Mouse (Mus musculus): ENCODE results near the gene Arid4b. TPM values are rescaled to one million over a fixed set of nuclear protein-coding genes. Genes with fewer than 3 reads are reported as not detected.
"Not testable (repeated sequence)": the region's sequence is repeated elsewhere in the genome, so short reads cannot be mapped to it uniquely, and the experiment has no call there.

Arid4b gene
- polyA plus RNA-seq (2012; rRNA removed), result 27.3 and 31.0 TPM in 2 replicates

DNA sequence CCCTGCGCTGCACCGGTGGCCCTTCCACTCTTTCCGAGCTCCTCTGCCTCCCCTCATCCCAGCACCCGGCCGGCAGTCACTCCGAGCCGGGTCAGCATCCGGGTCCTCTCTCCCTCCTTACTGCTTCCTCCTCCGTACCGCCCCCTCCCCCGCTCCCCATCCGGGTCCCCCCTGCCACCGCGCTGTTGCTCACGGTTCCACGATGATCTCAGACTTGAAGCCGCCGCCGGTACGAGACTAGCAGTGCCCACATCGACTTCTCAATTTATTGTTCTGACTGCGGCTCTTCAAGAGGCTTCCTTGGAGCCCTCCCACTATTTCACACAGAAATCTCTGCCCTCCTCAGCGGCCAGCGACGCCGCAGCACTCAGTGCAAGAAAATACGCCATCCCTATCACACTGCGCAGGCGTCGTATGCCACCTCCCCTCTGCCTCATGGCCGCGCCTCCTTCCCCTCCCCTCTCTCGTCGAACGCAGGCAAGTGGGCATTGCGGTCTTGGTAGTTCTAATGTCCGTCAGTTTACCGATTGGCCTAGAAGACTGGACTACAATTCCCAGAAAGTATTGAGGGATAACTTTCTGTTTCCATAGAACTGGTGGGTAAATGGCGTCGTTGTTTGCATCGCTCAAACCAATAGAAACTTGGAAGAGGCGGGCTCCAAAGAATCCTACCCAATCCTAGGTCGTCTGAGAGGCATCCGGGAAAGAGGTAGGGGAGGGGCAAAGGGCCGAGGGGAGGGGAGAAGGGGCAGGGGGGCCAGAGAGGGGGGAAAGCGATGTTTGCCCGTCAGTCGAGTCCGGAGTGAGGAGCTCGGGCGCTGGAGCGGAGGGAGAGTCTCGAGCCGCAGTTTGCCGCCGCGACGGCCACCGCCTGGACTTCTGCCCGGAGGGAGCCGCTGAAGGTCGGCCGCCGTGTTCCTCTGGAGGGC lies at the start of gene Arid4b, which contains the start of gene Ggps1:
TSS of gene Arid4b (plus strand) at position 220 of the 929 bp plus-strand sequence.
TSS of gene Ggps1 (minus strand) at position 476 of the 929 bp plus-strand sequence.
- peak; percentile 97 to 98 for DNase-seq (ENCODE audit: extremely low spot score in 1 of 2, low spot score in 1 of 2)

DNA sequence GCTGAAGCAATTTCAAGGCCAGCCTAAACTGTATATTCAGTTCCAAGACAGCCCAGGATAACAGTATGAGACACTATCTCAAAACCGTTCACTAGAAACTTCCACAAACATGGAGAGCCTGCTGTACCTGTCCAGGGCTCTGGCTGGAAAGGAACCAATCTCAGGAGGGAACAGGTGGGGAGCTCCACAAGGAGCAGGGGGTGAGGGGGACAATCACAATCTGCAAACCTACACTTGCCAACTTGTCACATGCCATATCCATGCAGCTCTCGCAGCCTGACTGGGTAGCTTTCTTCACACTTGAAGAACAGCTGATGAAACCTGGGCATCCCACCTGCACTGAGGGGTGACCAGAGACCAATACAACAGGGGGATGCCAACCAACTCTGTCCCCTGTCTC lies 49.0 kb upstream of the Arid4b start:
- DNase-seq (ENCODE audit: extremely low spot score in 1 of 2, low spot score in 1 of 2), result no peak

GRCm38 (mm10) chr13:14014540-14014939 lies 48.5 kb upstream of the Arid4b start:
- DNase-seq (ENCODE audit: extremely low spot score in 1 of 2, low spot score in 1 of 2), result no peak

DNA sequence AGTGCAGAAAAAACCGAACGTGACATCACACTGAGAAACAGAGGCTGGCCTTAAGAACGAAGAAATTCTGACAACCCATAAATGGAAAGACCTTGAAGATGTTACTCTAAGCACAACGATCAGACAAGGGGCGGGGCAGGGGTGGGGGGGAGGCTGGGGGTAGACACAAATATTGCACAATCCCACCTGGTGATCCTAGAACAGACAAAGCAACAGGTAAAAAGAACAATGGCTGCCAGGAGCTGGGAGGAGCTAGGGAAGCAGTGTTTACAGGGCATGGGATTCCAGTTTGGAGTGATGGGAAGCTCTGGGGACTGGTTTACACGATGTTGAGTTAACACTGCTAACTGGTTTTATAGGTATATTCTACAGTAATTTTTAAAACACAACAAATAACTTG lies 47.4 kb upstream of the Arid4b start:
- no peak for DNase-seq (ENCODE audit: extremely low spot score in 1 of 2, low spot score in 1 of 2)

GRCm38 (mm10) chr13:14018283-14018682 lies 44.7 kb upstream of the Arid4b start:
- DNase-seq (ENCODE audit: extremely low spot score in 1 of 2, low spot score in 1 of 2), result no peak

DNA sequence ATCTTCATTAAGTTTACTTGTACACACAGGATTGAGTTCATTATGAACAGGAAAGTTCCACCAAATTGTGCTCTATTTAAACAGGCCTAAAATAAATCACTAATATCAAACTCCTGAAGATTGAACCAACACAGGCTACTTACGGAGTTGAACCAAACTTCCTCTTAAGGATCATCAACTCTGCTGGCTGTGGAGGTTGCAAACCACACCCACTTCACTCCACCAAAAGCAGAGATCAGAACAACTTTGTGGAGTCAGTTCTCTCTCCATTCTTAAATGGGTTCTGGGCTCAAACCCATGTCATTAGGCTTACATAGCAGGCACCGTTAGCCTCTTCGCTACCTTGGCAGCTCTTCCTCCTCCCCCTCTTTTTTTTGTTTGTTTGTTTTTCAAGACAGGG lies 44.2 kb upstream of the Arid4b start:
- DNase-seq (ENCODE audit: extremely low spot score in 1 of 2, low spot score in 1 of 2), result no peak

DNA sequence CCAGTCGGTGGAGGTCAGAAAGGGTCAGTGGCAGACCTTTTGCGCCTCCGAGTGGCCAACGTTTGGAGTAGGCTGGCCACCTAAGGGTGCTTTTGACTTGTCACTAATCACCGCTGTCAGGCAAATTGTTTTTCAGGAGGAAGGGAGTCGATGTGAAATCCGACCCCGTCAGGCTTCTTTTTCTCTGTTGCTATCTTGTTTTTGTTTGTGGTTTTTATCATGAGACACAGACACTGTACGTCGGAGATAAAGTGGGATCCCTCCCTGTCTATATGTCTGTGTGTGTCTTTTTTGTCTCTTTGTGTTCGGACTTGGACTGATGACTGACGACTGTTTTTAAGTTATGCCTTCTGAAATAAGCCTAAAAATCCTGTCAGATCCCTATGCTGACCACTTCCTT lies 41.6 kb upstream of the Arid4b start:
- DNase-seq (ENCODE audit: extremely low spot score in 1 of 2, low spot score in 1 of 2), result not testable (repeated sequence)

GRCm38 (mm10) chr13:14025554-14025953 lies 37.5 kb upstream of the Arid4b start:
- DNase-seq (ENCODE audit: extremely low spot score in 1 of 2, low spot score in 1 of 2), result no peak

DNA sequence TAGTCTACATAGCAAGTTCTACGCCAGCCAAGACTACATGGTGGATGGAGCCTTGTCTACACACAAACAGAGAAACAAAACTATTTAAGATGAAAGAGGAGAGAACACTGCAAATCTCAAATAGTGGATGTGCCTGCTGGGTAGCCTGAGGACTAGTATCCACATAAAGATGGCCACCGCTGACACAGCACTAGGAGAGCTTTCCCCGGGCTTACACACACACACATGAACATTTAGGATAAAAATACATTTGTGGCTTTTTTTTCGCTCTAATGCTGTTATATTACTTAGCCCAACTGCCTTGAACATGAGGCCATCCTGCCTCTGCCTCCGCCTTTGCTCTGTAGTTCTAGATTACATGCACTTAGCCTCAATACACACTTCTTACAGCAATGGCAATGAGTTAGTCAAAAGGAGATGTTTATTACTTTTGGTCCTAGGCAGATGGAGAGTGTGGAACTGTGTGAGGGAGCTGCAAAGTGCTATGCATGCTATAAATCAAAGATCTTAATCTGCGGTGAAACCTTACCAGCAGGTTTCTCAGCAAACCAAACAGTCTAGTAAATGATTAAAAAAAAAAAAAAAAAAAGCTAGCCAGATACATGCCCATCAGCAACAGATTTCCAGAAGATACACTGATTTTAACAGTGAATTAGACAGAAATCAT lies 36.7 kb upstream of the Arid4b start:
- DNase-seq (ENCODE audit: extremely low spot score in 1 of 2, low spot score in 1 of 2), result no peak

DNA sequence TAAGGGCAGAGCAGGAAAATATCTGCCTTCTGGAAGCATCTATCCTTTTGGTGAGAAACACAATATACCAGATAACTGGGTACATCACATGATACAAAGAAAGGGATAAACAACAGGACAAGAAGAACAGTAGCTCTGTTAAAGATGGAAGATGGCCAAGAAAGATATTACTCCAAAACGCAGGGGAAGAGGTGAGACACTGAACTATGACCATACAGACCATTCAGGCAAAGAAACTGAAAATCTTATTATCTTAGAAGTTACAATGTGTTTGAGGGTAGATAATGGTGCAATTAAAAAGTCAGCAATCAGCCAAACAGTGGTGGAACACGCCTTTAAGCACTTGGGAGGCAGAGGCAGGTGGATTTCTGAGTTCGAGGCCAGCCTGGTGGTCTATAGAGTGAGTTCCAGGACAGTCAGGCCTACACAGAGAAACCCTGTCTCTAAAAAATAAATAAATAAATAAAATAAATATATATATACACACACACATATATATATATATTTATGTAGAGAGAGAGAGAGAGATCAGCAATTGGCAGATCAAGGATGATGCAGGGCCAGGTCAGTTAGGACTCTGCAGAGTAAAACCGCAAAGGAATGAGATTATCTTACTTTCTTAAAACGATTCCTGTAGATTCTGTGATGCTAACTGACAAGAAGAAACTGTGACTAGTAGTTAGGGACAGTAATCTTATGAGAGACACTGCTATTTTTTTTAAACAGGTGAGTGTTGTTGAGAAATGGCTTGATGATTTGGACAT lies 29.5 kb upstream of the Arid4b start:
- no peak for DNase-seq (ENCODE audit: extremely low spot score in 1 of 2, low spot score in 1 of 2)

GRCm38 (mm10) chr13:14034073-14034348 lies 29.0 kb upstream of the Arid4b start:
- no peak for DNase-seq (ENCODE audit: extremely low spot score in 1 of 2, low spot score in 1 of 2)

- not testable (repeated sequence) for DNase-seq (ENCODE audit: extremely low spot score in 1 of 2, low spot score in 1 of 2)
Measured at GRCm38 (mm10) chr13:14035352-14035751, 27.7 kb upstream of the Arid4b start.

- no peak for DNase-seq (ENCODE audit: extremely low spot score in 1 of 2, low spot score in 1 of 2)
Measured at GRCm38 (mm10) chr13:14035875-14036630, 27.0 kb upstream of the Arid4b start.

DNA sequence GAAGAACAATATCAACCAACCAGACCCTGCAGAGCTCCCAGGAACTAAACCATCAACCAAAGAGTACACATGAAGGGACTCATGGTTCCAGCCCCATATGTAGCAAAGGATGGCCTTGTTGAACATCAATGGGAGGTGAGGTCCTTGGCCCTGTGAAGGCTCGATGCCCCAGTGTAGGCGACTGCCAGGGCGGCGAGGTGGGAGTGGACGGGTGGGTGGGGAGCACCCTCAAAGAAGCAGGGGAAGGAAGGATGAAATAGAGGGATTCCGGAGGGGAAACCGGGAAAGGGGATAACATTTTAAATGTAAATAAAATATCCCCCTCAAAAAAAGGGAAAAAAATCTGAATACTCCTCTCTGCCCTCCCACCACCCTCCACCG lies 24.1 kb upstream of the Arid4b start:
- DNase-seq (ENCODE audit: extremely low spot score in 1 of 2, low spot score in 1 of 2), result peak in 1 of 2 experiments; percentile 19

DNA sequence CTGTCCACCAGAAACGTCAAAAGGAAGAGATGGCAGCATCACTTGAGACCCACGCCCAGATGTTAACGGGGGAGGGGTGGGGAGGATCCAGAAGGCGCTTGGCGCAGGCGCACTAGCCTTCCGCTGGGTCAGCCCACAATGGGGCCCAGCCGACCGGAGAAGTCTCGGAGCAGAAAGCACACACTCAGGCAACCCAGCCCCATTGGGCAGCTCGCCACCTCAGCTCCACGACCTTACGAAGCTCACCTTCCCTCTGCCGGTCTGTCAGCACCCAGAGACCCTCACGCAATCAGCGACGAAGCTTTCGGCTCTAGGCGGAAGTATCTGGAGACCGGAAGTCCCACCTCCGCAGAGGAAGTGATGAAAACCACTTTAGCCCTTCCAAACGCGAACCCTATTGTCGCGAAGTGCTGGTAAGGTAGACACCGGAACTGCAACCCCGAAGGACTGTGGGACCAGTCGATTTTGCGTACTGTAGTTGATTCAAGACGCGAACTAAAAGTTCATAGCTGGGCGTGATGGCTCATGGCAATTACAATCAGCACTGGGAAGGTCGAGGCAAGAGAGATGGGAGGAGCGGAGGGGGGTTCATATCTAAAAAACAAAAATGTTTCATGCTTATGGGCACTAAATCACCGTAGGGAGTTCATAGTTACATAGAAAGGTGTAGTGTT lies 23.6 kb upstream of the Arid4b start, which contains the start of gene Tbce:
TSS of gene Tbce (minus strand) at position 347 of the 674 bp plus-strand sequence.
- DNase-seq (ENCODE audit: extremely low spot score in 1 of 2, low spot score in 1 of 2), result peak; percentile 89 to 93

GRCm38 (mm10) chr13:14040186-14040585 lies 22.8 kb upstream of the Arid4b start:
- DNase-seq (ENCODE audit: extremely low spot score in 1 of 2, low spot score in 1 of 2), result no peak

DNA sequence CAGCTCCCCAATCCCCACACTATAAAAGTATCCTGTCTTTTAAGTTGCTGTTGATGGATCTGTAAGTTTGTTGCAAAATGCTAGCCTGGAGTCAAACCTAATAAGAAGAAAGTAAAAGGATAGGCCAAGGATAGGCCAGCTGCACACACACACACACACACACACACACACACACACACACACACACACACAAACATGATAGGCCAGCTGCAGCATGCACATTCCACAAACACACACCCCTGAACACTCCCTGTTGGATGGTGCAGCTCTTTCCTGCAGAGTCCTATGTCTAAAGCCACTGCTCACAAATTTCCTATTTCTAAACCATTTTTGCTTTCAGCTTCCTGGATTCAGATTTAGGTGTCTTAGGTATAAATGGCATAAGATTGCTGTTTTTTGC lies 19.2 kb upstream of the Arid4b start:
- DNase-seq (ENCODE audit: extremely low spot score in 1 of 2, low spot score in 1 of 2), result no peak

DNA sequence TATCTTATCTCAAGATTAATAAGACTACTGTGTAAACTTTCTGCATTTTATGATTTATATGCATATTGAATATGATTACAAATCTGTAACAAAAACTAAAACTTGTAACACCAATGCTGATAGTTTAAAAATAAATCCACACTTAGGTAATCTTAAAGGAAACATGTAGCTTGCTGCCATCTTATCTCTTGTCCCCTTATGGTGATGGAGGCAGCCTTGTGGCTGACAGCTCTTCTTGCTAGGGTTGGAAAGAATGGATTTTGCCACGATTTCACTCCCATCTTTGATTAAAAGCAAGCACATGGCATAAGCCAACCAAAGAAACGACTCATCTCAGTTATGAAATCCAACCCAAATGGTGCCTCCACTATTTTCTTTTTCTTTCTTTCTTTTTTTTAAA lies 18.5 kb upstream of the Arid4b start:
- no peak for DNase-seq (ENCODE audit: extremely low spot score in 1 of 2, low spot score in 1 of 2)

DNA sequence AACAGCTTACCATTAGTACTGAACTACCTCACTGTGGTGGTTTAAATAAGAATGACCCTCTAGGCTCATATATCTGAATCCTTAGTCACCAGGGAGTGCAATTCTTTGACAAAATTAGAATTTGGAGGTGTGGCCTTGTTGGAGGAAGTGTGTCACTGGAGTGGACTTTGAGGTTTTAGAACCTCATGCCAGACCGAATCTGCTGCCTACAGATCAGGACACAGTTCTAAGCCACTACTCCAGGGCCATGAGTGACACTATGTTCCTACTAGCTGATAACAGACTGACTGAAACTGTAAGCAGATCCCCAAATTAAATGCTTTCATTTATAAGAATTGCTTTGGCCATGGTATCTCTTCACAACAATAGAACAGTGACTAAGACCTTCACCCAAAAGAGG lies 13.2 kb upstream of the Arid4b start:
- no peak for DNase-seq (ENCODE audit: extremely low spot score in 1 of 2, low spot score in 1 of 2)

DNA sequence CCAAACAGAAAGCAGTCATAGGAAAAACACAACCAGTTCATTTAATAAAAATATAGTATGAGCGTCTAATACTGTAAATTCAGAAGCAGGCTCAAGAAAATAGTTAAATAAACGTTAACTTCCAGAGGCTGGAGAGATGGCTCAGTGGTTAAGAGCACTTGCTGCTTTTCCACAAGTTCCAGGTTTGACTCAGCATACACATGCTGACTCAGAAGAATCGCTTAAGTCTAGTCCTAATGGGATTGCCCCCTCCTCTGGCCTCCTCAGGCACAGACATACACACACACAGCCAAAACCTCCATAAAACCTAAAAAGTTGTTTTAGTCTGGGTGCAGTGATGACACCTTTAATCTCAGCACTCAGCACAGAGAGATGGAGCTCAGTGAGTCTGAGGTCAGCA lies 6.2 kb upstream of the Arid4b start:
- no peak for DNase-seq (ENCODE audit: extremely low spot score in 1 of 2, low spot score in 1 of 2)

Data from frontal cortex, adult 2 months (tissue).